Mouse (Mus musculus): ENCODE data around the gene Gm11060. TPM values are rescaled to one million over a fixed set of nuclear protein-coding genes. Genes with fewer than 3 reads are reported as not detected.

Gm11060 gene
- polyA plus RNA-seq (2011; ENCODE audit: insufficient read depth, insufficient read length, low replicate concordance, missing spikeins) = not detected in 2 replicates

GRCm38 (mm10) chr2:105091718-105092117 is at the start of gene Gm11060:
TSS of gene Gm11060 (plus strand) at chr2:105092018.
- TF ChIP-seq POLR2A (IDR thresholded peaks at IDR 0.05; ENCODE audit: borderline replicate concordance, control insufficient read depth, low read depth, low read length) (no peak), CTCF (IDR thresholded peaks at IDR 0.05; ENCODE audit: control insufficient read depth, insufficient read depth, low read length) (no peak)
- H3K27ac ChIP-seq (ENCODE audit: control insufficient read depth, insufficient read depth, low read depth, low read length, poor library complexity) = no peak within 1 kb of the TSS
- H3K4me3 ChIP-seq (replicated peaks; ENCODE audit: control insufficient read depth, low read depth, low read length) = no peak within 1 kb of the TSS
- no peaks in the 10 kb centered on the region for H3K4me1 ChIP-seq (ENCODE audit: control insufficient read depth, insufficient read depth, low read length)
- 67% methylated on average over 2 of the region's 2 CpGs for WGBS

GRCm38 (mm10) chr2:105043152-105043551 is 48.7 kb upstream of the Gm11060 start:
- TF ChIP-seq POLR2A (IDR thresholded peaks at IDR 0.05; ENCODE audit: borderline replicate concordance, control insufficient read depth, low read depth, low read length) (no peak), CTCF (IDR thresholded peaks at IDR 0.05; ENCODE audit: control insufficient read depth, insufficient read depth, low read length) (no peak)

GRCm38 (mm10) chr2:105048301-105048700 is 43.5 kb upstream of the Gm11060 start:
- WGBS = 76% methylated on average over 1 of the region's 1 CpGs

More at GRCm38 (mm10) chr2:105043152-105043551, 48.7 kb upstream of the Gm11060 start:
- Histone ChIP-seq H3K27ac (ENCODE audit: control insufficient read depth, insufficient read depth, low read depth, low read length, poor library complexity) (no peak overlapping the region), H3K4me3 (replicated peaks; ENCODE audit: control insufficient read depth, low read depth, low read length) (no peak overlapping the region), H3K4me1 (ENCODE audit: control insufficient read depth, insufficient read depth, low read length) (no peaks in the 10 kb centered on the region; the same call in 1 of the 2 replicates)
- WGBS = 4% methylated on average over 4 of the region's 4 CpGs

GRCm38 (mm10) chr2:105055529-105055928 is 36.3 kb upstream of the Gm11060 start:
- 71% methylated on average over 1 of the region's 1 CpGs for WGBS
- Histone ChIP-seq H3K4me3 (replicated peaks; ENCODE audit: control insufficient read depth, low read depth, low read length) (no peak overlapping the region), H3K4me1 (ENCODE audit: control insufficient read depth, insufficient read depth, low read length) (no peaks in the 10 kb centered on the region; the same call in 1 of the 2 replicates), H3K27ac (ENCODE audit: control insufficient read depth, insufficient read depth, low read depth, low read length, poor library complexity) (no peak overlapping the region)
- TF ChIP-seq CTCF (IDR thresholded peaks at IDR 0.05; ENCODE audit: control insufficient read depth, insufficient read depth, low read length) (no peak), POLR2A (IDR thresholded peaks at IDR 0.05; ENCODE audit: borderline replicate concordance, control insufficient read depth, low read depth, low read length) (no peak)

More at GRCm38 (mm10) chr2:105048301-105048700, 43.5 kb upstream of the Gm11060 start:
- Histone ChIP-seq H3K4me1 (ENCODE audit: control insufficient read depth, insufficient read depth, low read length) (no peaks in the 10 kb centered on the region), H3K4me3 (replicated peaks; ENCODE audit: control insufficient read depth, low read depth, low read length) (no peak overlapping the region), H3K27ac (ENCODE audit: control insufficient read depth, insufficient read depth, low read depth, low read length, poor library complexity) (no peak overlapping the region)
- TF ChIP-seq CTCF (IDR thresholded peaks at IDR 0.05; ENCODE audit: control insufficient read depth, insufficient read depth, low read length) = no peak
- no peak for TF ChIP-seq POLR2A (IDR thresholded peaks at IDR 0.05; ENCODE audit: borderline replicate concordance, control insufficient read depth, low read depth, low read length)

GRCm38 (mm10) chr2:105058577-105059116 is 33.2 kb upstream of the Gm11060 start:
- H3K27ac ChIP-seq (ENCODE audit: control insufficient read depth, insufficient read depth, low read depth, low read length, poor library complexity) = no peak overlapping the region
- no peaks in the 10 kb centered on the region; the same call in 1 of the 2 replicates for H3K4me1 ChIP-seq (ENCODE audit: control insufficient read depth, insufficient read depth, low read length)
- 66% methylated on average over 7 of the region's 7 CpGs for whole genome bisulfite sequencing
- TF ChIP-seq CTCF (IDR thresholded peaks at IDR 0.05; ENCODE audit: control insufficient read depth, insufficient read depth, low read length) (no peak), POLR2A (IDR thresholded peaks at IDR 0.05; ENCODE audit: borderline replicate concordance, control insufficient read depth, low read depth, low read length) (no peak)
- no peak overlapping the region for H3K4me3 ChIP-seq (replicated peaks; ENCODE audit: control insufficient read depth, low read depth, low read length)

- Histone ChIP-seq H3K27ac (ENCODE audit: control insufficient read depth, insufficient read depth, low read depth, low read length, poor library complexity) (no peak overlapping the region), H3K4me3 (replicated peaks; ENCODE audit: control insufficient read depth, low read depth, low read length) (no peak overlapping the region), H3K4me1 (ENCODE audit: control insufficient read depth, insufficient read depth, low read length) (no peaks in the 10 kb centered on the region)
- WGBS = 59% methylated on average over 7 of the region's 7 CpGs
- TF ChIP-seq CTCF (IDR thresholded peaks at IDR 0.05; ENCODE audit: control insufficient read depth, insufficient read depth, low read length) (no peak), POLR2A (IDR thresholded peaks at IDR 0.05; ENCODE audit: borderline replicate concordance, control insufficient read depth, low read depth, low read length) (no peak)
These were observed 29.0 kb upstream of the Gm11060 start for GRCm38 (mm10) chr2:105062741-105063372.

- H3K27ac ChIP-seq (ENCODE audit: control insufficient read depth, insufficient read depth, low read depth, low read length, poor library complexity) = no peak overlapping the region
- no peaks in the 10 kb centered on the region for H3K4me1 ChIP-seq (ENCODE audit: control insufficient read depth, insufficient read depth, low read length)
- 65% methylated on average over 4 of the region's 4 CpGs for WGBS
- no peak for TF ChIP-seq CTCF (IDR thresholded peaks at IDR 0.05; ENCODE audit: control insufficient read depth, insufficient read depth, low read length)
- TF ChIP-seq POLR2A (IDR thresholded peaks at IDR 0.05; ENCODE audit: borderline replicate concordance, control insufficient read depth, low read depth, low read length) = no peak
- no peak overlapping the region for H3K4me3 ChIP-seq (replicated peaks; ENCODE audit: control insufficient read depth, low read depth, low read length)
These were observed 19.3 kb upstream of the Gm11060 start for GRCm38 (mm10) chr2:105072496-105072895.

GRCm38 (mm10) chr2:105074196-105074595 is 17.6 kb upstream of the Gm11060 start:
- no peak overlapping the region for H3K4me3 ChIP-seq (replicated peaks; ENCODE audit: control insufficient read depth, low read depth, low read length)
- TF ChIP-seq CTCF (IDR thresholded peaks at IDR 0.05; ENCODE audit: control insufficient read depth, insufficient read depth, low read length) (no peak), POLR2A (IDR thresholded peaks at IDR 0.05; ENCODE audit: borderline replicate concordance, control insufficient read depth, low read depth, low read length) (no peak)
- no peak overlapping the region for H3K27ac ChIP-seq (ENCODE audit: control insufficient read depth, insufficient read depth, low read depth, low read length, poor library complexity)
- 54% methylated on average over 4 of the region's 4 CpGs for WGBS
- no peaks in the 10 kb centered on the region for H3K4me1 ChIP-seq (ENCODE audit: control insufficient read depth, insufficient read depth, low read length)

All from bone marrow, adult 2 months (tissue).